Mouse (Mus musculus): ENCODE data around the gene Elovl5. TPM values are rescaled to one million over a fixed set of nuclear protein-coding genes. Genes with fewer than 3 reads are reported as not detected.

The Elovl5 gene
- total RNA-seq, 1 experiment from 2014 or later = 77.5 TPM

DNA sequence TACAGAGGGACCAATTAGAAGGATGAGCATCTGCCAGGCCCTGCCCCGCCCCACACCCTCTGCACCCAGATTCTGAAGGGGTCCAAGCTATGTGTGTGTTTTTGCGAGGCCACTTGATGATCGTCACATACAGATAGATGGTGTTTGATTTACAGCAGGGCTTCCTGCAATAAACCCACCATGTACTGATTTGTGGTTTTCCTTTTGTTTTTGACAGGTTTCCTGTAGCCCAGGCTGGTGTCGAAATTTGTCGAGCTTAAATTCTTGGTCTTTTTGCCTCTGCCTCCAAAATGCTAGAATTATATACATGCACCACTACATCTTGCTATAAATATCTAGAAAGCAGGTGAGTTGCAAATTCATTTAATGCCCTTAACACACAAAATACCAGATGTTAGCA lies 93.0 kb downstream of the Elovl5 start:
- peak; percentile 49 to 53 for ATAC-seq (replicated peaks in 1 of 2; ENCODE audit: insufficient read depth in 1 of 2, low FRiP score in 2 of 2, low TSS enrichment in 1 of 2, low read depth in 1 of 2, poor library complexity in 2 of 2, severe bottlenecking in 2 of 2)

DNA sequence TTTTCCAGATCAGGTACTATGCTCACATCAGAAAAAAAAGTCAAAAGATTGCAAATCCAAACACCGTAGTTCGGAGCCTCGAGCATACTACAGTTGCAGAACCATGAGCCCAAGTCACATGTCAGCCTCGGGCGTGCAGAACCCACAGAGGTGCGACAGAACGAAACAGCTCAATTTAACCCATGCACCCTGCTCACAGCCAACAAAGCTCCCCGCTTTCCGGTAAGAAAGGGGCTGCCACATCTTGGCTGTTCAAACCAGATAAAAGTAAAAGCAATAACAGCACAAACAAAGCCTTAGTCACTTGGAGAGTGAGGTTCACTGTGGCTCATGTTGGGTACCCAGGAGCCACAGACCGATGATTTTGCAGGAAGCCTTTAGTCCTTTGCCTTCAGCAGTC lies 93.5 kb downstream of the Elovl5 start:
- peak; percentile 29 to 44; a peak in 3 of 4 replicates for ATAC-seq (replicated peaks in 1 of 2; ENCODE audit: insufficient read depth in 1 of 2, low FRiP score in 2 of 2, low TSS enrichment in 1 of 2, low read depth in 1 of 2, poor library complexity in 2 of 2, severe bottlenecking in 2 of 2)

DNA sequence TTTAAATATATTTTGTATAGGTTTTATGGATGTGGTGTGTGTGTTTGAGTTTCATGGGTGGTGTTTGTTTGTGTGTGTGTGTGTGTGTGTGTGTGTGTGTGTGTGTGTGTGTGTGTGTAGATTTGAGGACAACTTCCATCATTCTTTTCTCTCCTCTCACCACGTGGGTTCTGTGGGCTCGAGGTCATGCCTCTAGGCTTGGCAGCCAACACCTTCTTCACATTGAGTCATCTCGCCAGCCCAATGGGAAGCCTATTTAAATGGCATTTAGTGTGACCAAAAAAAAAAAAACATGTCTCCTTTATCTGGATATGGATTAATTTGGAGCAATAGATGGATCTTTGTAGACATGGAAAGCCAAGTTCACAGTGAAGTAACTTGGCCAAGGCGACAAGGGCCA lies 94.9 kb downstream of the Elovl5 start:
- ATAC-seq (replicated peaks in 1 of 2; ENCODE audit: insufficient read depth in 1 of 2, low FRiP score in 2 of 2, low TSS enrichment in 1 of 2, low read depth in 1 of 2, poor library complexity in 2 of 2, severe bottlenecking in 2 of 2) = no peak

DNA sequence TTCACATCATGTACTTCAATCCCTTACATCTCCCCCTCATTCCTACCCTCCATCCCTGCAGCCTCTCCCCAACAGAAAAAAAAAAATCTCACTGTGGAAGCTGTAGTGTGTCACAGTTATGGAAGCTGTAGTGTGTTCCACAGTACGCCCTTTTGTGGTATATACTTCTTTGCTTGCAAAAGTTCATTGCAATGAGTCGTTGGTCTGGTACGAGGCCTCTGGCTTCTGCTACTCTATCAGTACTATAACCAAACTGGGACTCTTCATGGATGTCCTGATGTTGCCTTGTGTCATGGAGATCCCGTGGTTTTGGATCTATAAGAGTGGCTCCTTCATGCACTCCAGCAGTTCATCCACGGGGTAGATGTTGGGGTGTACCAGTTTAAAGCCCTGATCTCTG lies 95.5 kb downstream of the Elovl5 start:
- ATAC-seq (replicated peaks in 1 of 2; ENCODE audit: insufficient read depth in 1 of 2, low FRiP score in 2 of 2, low TSS enrichment in 1 of 2, low read depth in 1 of 2, poor library complexity in 2 of 2, severe bottlenecking in 2 of 2) = no peak

DNA sequence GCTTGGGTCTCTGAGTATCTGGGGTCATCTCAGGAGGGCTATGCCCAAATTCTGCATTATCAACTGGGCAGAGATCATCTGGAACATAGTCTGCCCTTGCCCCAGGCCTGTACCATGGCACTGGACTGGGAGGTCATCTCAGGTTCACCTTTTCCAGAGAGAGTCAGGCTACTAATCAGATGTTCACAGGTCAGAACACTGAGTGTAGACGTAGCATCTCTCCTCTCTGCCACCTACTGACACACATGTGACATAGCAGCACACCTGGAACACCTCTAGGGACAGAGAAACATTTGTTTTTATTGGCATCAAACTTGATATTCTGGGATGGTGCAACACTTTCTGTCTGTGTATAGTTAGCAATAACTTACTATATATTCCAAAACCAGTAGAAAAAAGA lies 96.6 kb downstream of the Elovl5 start:
- no peak for ATAC-seq (replicated peaks in 1 of 2; ENCODE audit: insufficient read depth in 1 of 2, low FRiP score in 2 of 2, low TSS enrichment in 1 of 2, low read depth in 1 of 2, poor library complexity in 2 of 2, severe bottlenecking in 2 of 2)

DNA sequence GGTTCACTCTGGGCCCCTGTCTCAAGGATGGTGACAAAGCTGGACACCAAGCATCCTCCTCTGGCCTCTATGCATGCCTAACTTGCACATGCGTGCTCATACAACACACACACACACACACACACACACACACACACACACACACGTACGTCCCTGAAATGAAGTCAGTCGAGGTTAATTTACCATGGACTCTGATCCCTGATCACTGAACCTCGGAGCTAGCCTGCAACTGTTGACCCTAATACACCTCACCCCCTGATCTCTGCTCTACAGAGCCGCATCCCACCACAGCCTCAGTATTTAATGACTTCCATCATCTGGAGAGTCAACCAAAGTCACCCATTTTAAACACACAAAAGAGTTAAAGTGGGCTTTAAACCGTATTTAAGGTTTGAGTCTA lies 98.7 kb downstream of the Elovl5 start:
- no peak for ATAC-seq (replicated peaks in 1 of 2; ENCODE audit: insufficient read depth in 1 of 2, low FRiP score in 2 of 2, low TSS enrichment in 1 of 2, low read depth in 1 of 2, poor library complexity in 2 of 2, severe bottlenecking in 2 of 2)

DNA sequence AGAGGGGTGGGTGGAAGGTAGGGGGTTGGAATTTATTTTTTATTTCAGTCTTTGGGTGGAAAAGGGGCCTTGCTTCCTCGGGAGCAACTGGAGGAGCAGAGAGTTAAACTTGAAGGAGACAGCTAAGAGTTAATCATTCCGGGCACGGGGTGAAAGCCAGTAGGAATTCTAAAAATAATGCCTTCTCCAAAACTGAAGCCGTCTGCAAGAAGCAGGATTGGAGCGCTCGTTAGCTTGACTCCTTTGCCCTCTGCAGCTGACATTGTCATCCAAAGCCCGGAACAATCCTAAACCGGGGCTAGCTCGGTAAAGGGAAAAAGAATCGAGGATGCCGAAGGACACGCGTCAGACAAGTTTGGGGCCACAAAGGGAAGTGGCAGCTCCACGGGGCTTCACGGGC lies 99.1 kb downstream of the Elovl5 start:
- no peak for ATAC-seq (replicated peaks in 1 of 2; ENCODE audit: insufficient read depth in 1 of 2, low FRiP score in 2 of 2, low TSS enrichment in 1 of 2, low read depth in 1 of 2, poor library complexity in 2 of 2, severe bottlenecking in 2 of 2)

DNA sequence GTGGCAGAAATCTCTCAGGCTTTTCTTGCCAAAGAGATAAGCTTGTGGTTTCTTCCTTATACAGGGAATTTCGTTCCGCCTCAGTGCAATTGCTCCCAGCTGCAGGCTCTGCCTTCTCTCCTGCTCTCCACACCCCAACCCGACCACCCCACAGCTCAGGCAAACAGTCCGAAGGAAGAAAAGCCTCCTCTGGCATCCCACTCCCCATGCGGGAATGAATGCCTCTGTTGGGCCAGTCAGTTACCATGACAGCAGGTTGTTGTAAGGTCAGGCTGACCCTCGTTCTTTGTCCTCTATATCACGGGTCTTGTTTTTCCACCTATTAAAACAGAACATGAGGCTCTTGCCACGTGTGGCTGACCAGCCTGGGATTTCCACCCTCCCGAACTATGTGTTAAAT lies 104.1 kb downstream of the Elovl5 start:
- no peak for ATAC-seq (replicated peaks in 1 of 2; ENCODE audit: insufficient read depth in 1 of 2, low FRiP score in 2 of 2, low TSS enrichment in 1 of 2, low read depth in 1 of 2, poor library complexity in 2 of 2, severe bottlenecking in 2 of 2)

DNA sequence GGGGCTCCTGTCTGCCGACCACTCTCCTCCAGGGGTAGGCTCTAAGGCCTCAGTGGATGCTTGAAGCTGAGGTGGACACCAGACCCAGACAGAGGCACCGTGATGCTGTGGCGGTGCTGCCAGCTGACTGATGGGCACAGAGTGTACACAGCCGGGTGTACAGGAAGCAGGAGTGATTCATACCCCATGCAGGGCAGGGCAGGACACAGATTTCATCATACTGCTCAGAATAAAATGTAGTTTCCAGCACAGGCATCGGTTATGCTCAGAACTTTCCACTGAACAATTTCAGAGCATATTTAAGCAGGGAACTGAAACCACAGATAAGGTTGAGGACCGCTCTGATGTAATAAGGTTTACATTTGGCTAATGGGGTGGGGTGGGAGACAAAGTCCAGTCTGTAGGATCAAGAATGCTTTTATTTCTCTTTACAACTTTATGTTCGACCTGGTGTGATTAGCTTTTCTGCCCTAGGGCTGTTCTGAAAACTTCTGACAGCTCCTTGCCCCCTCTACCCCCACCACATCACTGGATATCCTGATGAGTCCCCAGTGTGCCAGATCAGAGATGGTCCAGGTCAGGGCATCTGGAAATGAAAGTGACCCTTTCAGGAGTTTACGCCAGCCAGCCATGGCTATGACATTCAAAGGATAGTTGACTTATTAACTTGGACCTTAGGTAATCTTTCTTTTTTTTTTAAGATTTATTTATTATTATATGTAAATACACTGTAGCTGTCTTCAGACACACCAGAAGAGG lies 105.2 kb downstream of the Elovl5 start:
- ATAC-seq (replicated peaks in 1 of 2; ENCODE audit: insufficient read depth in 1 of 2, low FRiP score in 2 of 2, low TSS enrichment in 1 of 2, low read depth in 1 of 2, poor library complexity in 2 of 2, severe bottlenecking in 2 of 2) = peak in 1 of 2 experiments; percentile 36; a peak in 1 of 4 replicates

DNA sequence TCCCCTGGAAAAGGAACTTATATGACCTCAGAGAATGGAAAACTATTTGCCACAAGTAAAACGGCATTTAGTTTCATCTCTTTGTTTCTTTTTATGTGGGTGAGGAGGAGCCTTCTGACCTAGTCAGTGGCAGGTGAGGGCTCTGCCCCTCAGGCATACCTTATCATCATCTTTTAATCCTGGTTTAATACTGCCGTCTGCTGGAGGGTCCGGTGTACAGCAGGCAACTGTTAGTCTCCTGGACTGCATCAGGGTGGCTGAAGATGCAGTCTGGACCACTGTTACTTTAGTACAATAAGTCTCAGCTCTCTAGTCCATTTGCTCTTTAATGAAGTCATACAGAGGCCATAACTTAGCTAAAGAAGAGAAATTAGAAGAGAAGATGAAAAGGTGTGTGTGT lies 107.7 kb downstream of the Elovl5 start:
- ATAC-seq (replicated peaks in 1 of 2; ENCODE audit: insufficient read depth in 1 of 2, low FRiP score in 2 of 2, low TSS enrichment in 1 of 2, low read depth in 1 of 2, poor library complexity in 2 of 2, severe bottlenecking in 2 of 2) = peak; percentile 71 to 84

DNA sequence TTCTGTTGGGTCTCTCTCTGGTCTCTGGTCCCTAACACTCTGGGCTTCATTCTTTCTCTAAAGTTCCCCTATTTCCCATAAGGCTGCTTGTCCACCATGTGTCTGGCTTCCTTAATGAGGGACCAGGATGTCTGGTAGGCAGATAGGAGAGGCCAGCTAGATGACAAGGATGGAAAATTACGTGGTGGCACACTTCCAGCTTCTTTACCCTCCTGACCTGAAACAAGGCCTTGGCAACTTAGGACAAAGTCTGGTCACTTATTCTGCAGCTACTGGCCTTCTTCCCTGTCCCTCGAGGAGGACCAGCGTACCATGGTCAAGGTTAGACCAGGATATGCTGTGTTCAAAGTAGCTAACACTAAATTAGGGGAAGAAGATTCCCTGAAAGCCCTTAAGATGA lies 109.9 kb downstream of the Elovl5 start:
- ATAC-seq (replicated peaks in 1 of 2; ENCODE audit: insufficient read depth in 1 of 2, low FRiP score in 2 of 2, low TSS enrichment in 1 of 2, low read depth in 1 of 2, poor library complexity in 2 of 2, severe bottlenecking in 2 of 2) = no peak

DNA sequence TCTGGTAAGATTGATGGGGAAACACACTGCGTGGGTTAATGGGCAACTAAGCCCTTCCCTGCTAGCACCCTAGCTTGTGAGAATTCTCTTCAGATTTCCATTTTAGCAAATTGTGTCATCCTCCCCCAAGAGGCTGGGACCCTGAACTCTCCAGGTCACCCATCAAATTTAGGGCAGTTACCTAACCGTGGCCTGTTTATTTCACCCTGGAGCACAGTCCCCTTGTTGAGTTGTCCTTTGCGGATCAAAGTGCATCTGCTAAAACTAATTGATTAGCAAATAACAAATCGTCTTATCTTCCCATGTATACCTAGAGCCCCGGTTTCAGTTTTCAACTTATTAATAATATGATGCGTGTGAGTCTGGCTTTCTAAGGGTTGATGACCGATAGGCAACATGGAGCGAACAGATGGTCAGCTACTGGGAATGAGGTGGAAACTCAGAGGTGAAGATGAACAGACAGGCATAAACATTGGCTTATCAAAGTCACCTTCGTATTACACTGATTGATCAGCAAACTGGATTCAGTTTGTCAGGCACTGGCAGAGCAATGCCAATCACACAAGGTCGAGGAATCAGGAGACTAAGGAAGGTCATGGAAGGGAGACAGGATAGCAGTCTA lies 113.8 kb downstream of the Elovl5 start:
- no peak for ATAC-seq (replicated peaks in 1 of 2; ENCODE audit: insufficient read depth in 1 of 2, low FRiP score in 2 of 2, low TSS enrichment in 1 of 2, low read depth in 1 of 2, poor library complexity in 2 of 2, severe bottlenecking in 2 of 2)

DNA sequence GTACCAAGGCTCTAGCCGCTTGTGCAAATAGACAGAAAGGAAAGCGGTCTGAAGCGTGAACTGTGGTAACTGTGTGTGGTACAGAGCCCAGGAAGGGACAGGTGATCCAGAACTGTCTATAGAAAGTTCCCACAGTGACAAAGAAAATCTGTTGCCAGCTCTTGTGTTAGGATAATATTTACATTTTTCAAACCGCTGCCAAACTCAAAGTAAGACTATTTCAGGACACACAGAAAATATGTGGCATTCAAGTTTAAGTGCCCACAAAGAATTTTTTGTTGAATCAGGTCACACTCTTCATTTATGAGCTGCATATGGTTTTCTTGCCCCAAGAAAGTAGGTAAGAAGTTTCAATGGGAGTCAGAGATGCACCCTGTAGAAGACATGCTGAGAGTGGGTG lies 115.8 kb downstream of the Elovl5 start:
- no peak for ATAC-seq (replicated peaks in 1 of 2; ENCODE audit: insufficient read depth in 1 of 2, low FRiP score in 2 of 2, low TSS enrichment in 1 of 2, low read depth in 1 of 2, poor library complexity in 2 of 2, severe bottlenecking in 2 of 2)

Other genes starting within 250 kb of the Elovl5 start
- gene Gclc, start 162.8 kb upstream of the Elovl5 start, total RNA-seq (2017) = 43.8 and 44.8 TPM in 2 replicates
- not detected in 2 replicates for gene Gcm1, start 134.6 kb downstream of the Elovl5 start, total RNA-seq (2017)
- 62.4 and 84.6 TPM in 2 replicates for gene Fbxo9, start 191.7 kb downstream of the Elovl5 start, total RNA-seq (2017)
- gene Ick, start 191.8 kb downstream of the Elovl5 start, total RNA-seq (2017) = 19.2 and 30.6 TPM in 2 replicates